Mouse (Mus musculus) CH12.LX (cell line): ENCODE results near the gene Pepd.
A peak's percentile ranks its signal among the peaks of the same experiment; 100 is the strongest.

Experiments
- BHLHE40 ChIP-seq: IDR thresholded peaks from 2 replicates; pipeline ENCODE4 v1.6.1; 2011; ENCODE audit warnings: mild to moderate bottlenecking, low read depth, low read length, improper control_type of control experiment
- CHD1 ChIP-seq: IDR thresholded peaks from 2 replicates; pipeline ENCODE4 v1.6.1; 2012; ENCODE audit warnings: low read depth, low read length, improper control_type of control experiment, inconsistent platforms
- CTCF ChIP-seq, 2 experiments: IDR thresholded peaks in 1 of 2; conservative IDR thresholded peaks in 1 of 2; 2 replicates each; pipeline ENCODE4 v1.5.1; 2011 to 2012; ENCODE audit warnings: low read depth in 2 of 2, low read length in 2 of 2, improper control_type of control experiment in 1 of 2, inconsistent platforms in 1 of 2, mild to moderate bottlenecking in 1 of 2, moderate library complexity in 1 of 2
- E2F4 ChIP-seq: IDR thresholded peaks from 2 replicates; pipeline ENCODE4 v1.6.1; 2011; ENCODE audit warnings: low read depth, low read length, improper control_type of control experiment; ENCODE audit not compliant: insufficient replicate concordance
- EP300 ChIP-seq: IDR thresholded peaks from 2 replicates; pipeline ENCODE4 v1.6.1; 2011; ENCODE audit warnings: low read length, improper control_type of control experiment
- GABPA ChIP-seq: IDR thresholded peaks from 2 replicates; pipeline ENCODE4 v1.6.1; 2012; ENCODE audit warnings: low read depth, low read length, improper control_type of control experiment, inconsistent platforms; ENCODE audit not compliant: insufficient replicate concordance
- HCFC1 ChIP-seq: IDR thresholded peaks from 2 replicates; pipeline ENCODE4 v1.6.1; 2012; ENCODE audit warnings: low read depth, mild to moderate bottlenecking, inconsistent platforms, low read length, improper control_type of control experiment
- NELFE ChIP-seq: IDR thresholded peaks from 2 replicates; pipeline ENCODE4 v1.6.1; 2011; ENCODE audit warnings: low read depth, low read length, improper control_type of control experiment
- NRF1 ChIP-seq: IDR thresholded peaks from 2 replicates; pipeline ENCODE4 v1.6.1; 2014; ENCODE audit warnings: low read depth, mild to moderate bottlenecking, inconsistent platforms, low read length, improper control_type of control experiment, moderate library complexity
- POLR2A ChIP-seq: IDR thresholded peaks from 2 replicates; pipeline ENCODE4 v1.6.1; 2011; ENCODE audit warnings: low read depth, mild to moderate bottlenecking, improper control_type of control experiment, low read length
- POLR2AphosphoS2 ChIP-seq: IDR thresholded peaks from 2 replicates; pipeline ENCODE4 v1.6.1; 2011; ENCODE audit warnings: low read depth, low read length, improper control_type of control experiment
- RCOR1 ChIP-seq: conservative IDR thresholded peaks from 2 replicates; pipeline ENCODE4 v1.6.1; 2012; ENCODE audit warnings: low read depth, mild to moderate bottlenecking, inconsistent platforms, low read length, improper control_type of control experiment
- USF2 ChIP-seq: conservative IDR thresholded peaks from 2 replicates; pipeline ENCODE4 v1.6.1; 2011; ENCODE audit warnings: low read depth, low read length, improper control_type of control experiment

- no peak for TF ChIP-seq POLR2A
- no peak for TF ChIP-seq RCOR1
- peak; percentile 49; the same call in 1 of the 2 replicates for TF ChIP-seq EP300
- no peak for TF ChIP-seq HCFC1
- TF ChIP-seq E2F4: no peak
- no peak for TF ChIP-seq CTCF (conservative IDR thresholded peaks at IDR 0.05 in 1 of 2, IDR thresholded peaks at IDR 0.05 in 1 of 2; ENCODE audit: low read depth in 2 of 2, low read length in 2 of 2)
- no peak for TF ChIP-seq GABPA
- 0 out of 2 replicates have a peak, but pooled peaks have one; percentile 36 for TF ChIP-seq BHLHE40
- TF ChIP-seq NELFE: no peak
- peak; percentile 96 for TF ChIP-seq CHD1
- no peak for TF ChIP-seq USF2
- no peak for TF ChIP-seq NRF1
- no peak for TF ChIP-seq POLR2AphosphoS2
These were observed 61.7 kb downstream of the Pepd start for GRCm38 (mm10) chr7:34973877-34974276.
